Mouse (Mus musculus) gastrocnemius, postnatal 36 days (tissue): ENCODE measurements around the gene Gm2012. TPM values are rescaled to one million over a fixed set of nuclear protein-coding genes. Genes with fewer than 3 reads are reported as not detected.
"Not testable (repeated sequence)": the region's sequence is repeated elsewhere in the genome, so short reads cannot be mapped to it uniquely, and the experiment has no call there.

ENCODE experiments used
- DNase-seq, 2 experiments: peaks; one replicate each; pipeline ENCODE4 v3.0.0; 2022
- intact Hi-C: fragments of 180-260 bp; cut with DNase I; formaldehyde crosslinking; loops from one replicate; pipeline ENCODE4 v1.15.1; 2025
- long read RNA-seq, 2 experiments: library from polyadenylated mRNA; stranded (forward); transcript quantifications; one replicate each; pipeline ENCODE4 v2.0.0; 2021
- microRNA-seq, 2 experiments: library from miRNA; unstranded; fragments of <30 nt; microRNA quantifications; one replicate each; pipeline ENCODE4 v1.2.0; 2021
- total RNA-seq, 2 experiments: library from RNA; stranded (reverse); gene quantifications; 2 replicates each; pipeline ENCODE4 v1.2.3; 2021

Gene Gm2012
- not detected for total RNA-seq
- long read RNA-seq, experiment 1 = 0 reads
- long read RNA-seq, experiment 2 = 0 reads

GRCm38 (mm10) chrX:26231255-26231654 lies at the start of gene Gm2012:
TSS of gene Gm2012 (minus strand) at chrX:26231355.
- intact Hi-C loops, DNase-seq: not testable (repeated sequence)

GRCm38 (mm10) chrX:26159146-26159545 lies 72.0 kb downstream of the Gm2012 start:
- DNase-seq, intact Hi-C loops: not testable (repeated sequence)

Small RNA genes within 50 kb of the gene (microRNA-seq; reads per million reads assigned to microRNA genes)
- 0 reads per million in 2 experiments for gene Gm26302

Other genes with a start within 250 kb of the Gm2012 start
- not detected for gene Gm5168, start 180.3 kb downstream of the Gm2012 start, total RNA-seq
- not detected for gene Gm2030, start 78.7 kb upstream of the Gm2012 start, total RNA-seq